Mouse (Mus musculus) layer of hippocampus, adult 2 months (tissue): ENCODE results near the gene Col17a1. TPM values are rescaled to one million over a fixed set of nuclear protein-coding genes. Genes with fewer than 3 reads are reported as not detected.

Experiments
- DNase-seq, 2 experiments: peaks; one replicate each; pipeline ENCODE4 v3.0.0; 2022; ENCODE audit warnings: low spot score in 2 of 2
- H3K27ac ChIP-seq: fragments of 200-600 bp; 2 replicates; pipeline ENCODE4 v1.8.1; 2022
- H3K4me3 ChIP-seq: fragments of 200-600 bp; 2 replicates; pipeline ENCODE4 v1.8.1; 2022; ENCODE audit warnings: mild to moderate bottlenecking
- CTCF ChIP-seq: fragments of 200-600 bp; conservative IDR thresholded peaks from 2 replicates; pipeline ENCODE4 v1.8.1; 2022; ENCODE audit warnings: antibody characterized with exemption, mild to moderate bottlenecking, moderate library complexity
- total RNA-seq, 2 experiments: library from RNA; stranded (reverse); gene quantifications; 2 replicates each; pipeline ENCODE4 v1.2.3; 2021

The Col17a1 gene
- total RNA-seq, 2 experiments from 2014 or later = not detected

- DNase-seq = no peak
- H3K4me3 ChIP-seq = no peak overlapping the region
- H3K27ac ChIP-seq = no peak overlapping the region
- no peak for TF ChIP-seq CTCF
Measured at GRCm38 (mm10) chr19:47653173-47653572, 38.7 kb downstream of the Col17a1 start.

GRCm38 (mm10) chr19:47652255-47652654, 39.6 kb downstream of the Col17a1 start:
- DNase-seq = no peak
- Histone ChIP-seq H3K27ac (no peak overlapping the region), H3K4me3 (no peak overlapping the region)
- no peak for TF ChIP-seq CTCF

- Histone ChIP-seq H3K4me3 (no peak overlapping the region), H3K27ac (no peak overlapping the region)
- TF ChIP-seq CTCF = no peak
- DNase-seq = no peak
Measured at GRCm38 (mm10) chr19:47651160-47651480, 40.8 kb downstream of the Col17a1 start.

GRCm38 (mm10) chr19:47650366-47651159, 41.3 kb downstream of the Col17a1 start:
- Histone ChIP-seq H3K27ac (no peak overlapping the region), H3K4me3 (no peak overlapping the region)
- no peak for TF ChIP-seq CTCF
- no peak for DNase-seq

- H3K27ac ChIP-seq = no peak overlapping the region
Measured at GRCm38 (mm10) chr19:47649071-47649470, 42.8 kb downstream of the Col17a1 start.

GRCm38 (mm10) chr19:47646508-47647120, 45.3 kb downstream of the Col17a1 start:
- no peak overlapping the region for H3K4me3 ChIP-seq
- peak overlapping the region; percentile 49; the same call in 1 of the 2 replicates for H3K27ac ChIP-seq
- TF ChIP-seq CTCF = no peak
- no peak for DNase-seq

More at GRCm38 (mm10) chr19:47649071-47649470, 42.8 kb downstream of the Col17a1 start:
- no peak for TF ChIP-seq CTCF
- no peak for DNase-seq
- H3K4me3 ChIP-seq = no peak overlapping the region

GRCm38 (mm10) chr19:47645583-47645982, 46.3 kb downstream of the Col17a1 start:
- TF ChIP-seq CTCF = no peak
- H3K4me3 ChIP-seq = no peak overlapping the region
- H3K27ac ChIP-seq = peak overlapping the region; percentile 82; the same call in 1 of the 2 replicates
- no peak for DNase-seq

- Histone ChIP-seq H3K4me3 (no peak overlapping the region), H3K27ac (peak overlapping the region; percentile 82)
- DNase-seq = no peak
- TF ChIP-seq CTCF = no peak
Measured at GRCm38 (mm10) chr19:47643910-47644309, 48.0 kb downstream of the Col17a1 start.

- H3K27ac ChIP-seq = peak overlapping the region; percentile 54; the same call in 1 of the 2 replicates
- H3K4me3 ChIP-seq = no peak overlapping the region
- no peak for TF ChIP-seq CTCF
- DNase-seq = peak in 1 of 2 experiments; percentile 54
Measured at GRCm38 (mm10) chr19:47635380-47635779, 56.5 kb downstream of the Col17a1 start.

GRCm38 (mm10) chr19:47631799-47632198, 60.1 kb downstream of the Col17a1 start:
- DNase-seq = no peak
- TF ChIP-seq CTCF = no peak
- H3K4me3 ChIP-seq = no peak overlapping the region
- H3K27ac ChIP-seq = no peak overlapping the region

- no peak for DNase-seq
- TF ChIP-seq CTCF = no peak
Measured at GRCm38 (mm10) chr19:47630381-47630780, 61.5 kb downstream of the Col17a1 start.

GRCm38 (mm10) chr19:47629068-47629467, 62.8 kb downstream of the Col17a1 start:
- no peak for TF ChIP-seq CTCF
- H3K27ac ChIP-seq = no peak overlapping the region
- DNase-seq = no peak
- no peak overlapping the region for H3K4me3 ChIP-seq

More at GRCm38 (mm10) chr19:47630381-47630780, 61.5 kb downstream of the Col17a1 start:
- peak overlapping the region; percentile 12; the same call in 1 of the 2 replicates for H3K27ac ChIP-seq
- H3K4me3 ChIP-seq = no peak overlapping the region

- DNase-seq = no peak
- TF ChIP-seq CTCF = no peak
- Histone ChIP-seq H3K27ac (peak overlapping the region; percentile 24; the same call in 1 of the 2 replicates), H3K4me3 (no peak overlapping the region)
Measured at GRCm38 (mm10) chr19:47627450-47627849, 64.4 kb downstream of the Col17a1 start.
